Mouse (Mus musculus) liver, embryonic 14.5 days (tissue): Measurements from ENCODE around the gene Sbno1. TPM values are rescaled to one million over a fixed set of nuclear protein-coding genes. Genes with fewer than 3 reads are reported as not detected.
"Not testable (repeated sequence)": the region's sequence is repeated elsewhere in the genome, so short reads cannot be mapped to it uniquely, and the experiment has no call there.

Experiments used
- ATAC-seq: fragments of 200-750 bp; cut with Nextera tagmentation; 2 replicates; pipeline ENCODE4 v1.8.0; 2017; ENCODE audit warnings: moderate number of reproducible peaks, mild to moderate bottlenecking, moderate library complexity; ENCODE audit not compliant: insufficient read depth
- DNase-seq, 3 experiments: peaks; one replicate each; pipeline ENCODE4 v3.0.0-alpha.2; 2012 to 2013; ENCODE audit warnings: low read depth in 3 of 3, low spot score in 3 of 3
- H3K27ac ChIP-seq: fragments of 300-500 bp; sonication (generic); 2 replicates; pipeline ENCODE4 v1.5.1; 2014; ENCODE audit warnings: moderate library complexity, mild to moderate bottlenecking, control low read depth, inconsistent platforms
- H3K27me3 ChIP-seq: fragments of 300-500 bp; sonication (generic); 2 replicates; pipeline ENCODE4 v1.6.1; 2014; ENCODE audit warnings: mild to moderate bottlenecking, low read length, moderate library complexity; ENCODE audit not compliant: control insufficient read depth, insufficient read depth
- H3K36me3 ChIP-seq: fragments of 300-500 bp; sonication (generic); replicated peaks from 2 replicates; pipeline ENCODE4 v1.6.1; 2014; ENCODE audit warnings: low read depth; ENCODE audit not compliant: control insufficient read depth, insufficient read depth
- H3K4me1 ChIP-seq, 2 experiments: fragments of 200-500 bp in 1 of 2; fragments of 300-500 bp in 1 of 2; sonication (generic) in 1 of 2; replicated peaks; 2 replicates each; pipeline ENCODE4 v1.6.1; 2012 to 2014; ENCODE audit warnings: antibody characterized with exemption in 1 of 2, inconsistent platforms in 1 of 2, low read length in 1 of 2; ENCODE audit not compliant: control insufficient read depth in 2 of 2, insufficient read depth in 2 of 2
- H3K4me2 ChIP-seq: fragments of 300-500 bp; sonication (generic); 2 replicates; pipeline ENCODE4 v1.6.1; 2014; ENCODE audit warnings: low read depth, mild to moderate bottlenecking, control low read depth, moderate library complexity
- H3K4me3 ChIP-seq, 2 experiments: fragments of 200-500 bp in 1 of 2; fragments of 300-500 bp in 1 of 2; sonication (generic) in 1 of 2; 2 replicates each; pipeline ENCODE4 v1.5.1; 2012 to 2014; ENCODE audit warnings: low read depth in 2 of 2, low read length in 2 of 2, mild to moderate bottlenecking in 2 of 2, control low read depth in 1 of 2, inconsistent platforms in 1 of 2, moderate library complexity in 1 of 2; ENCODE audit not compliant: insufficient read depth in 1 of 2
- H3K9ac ChIP-seq: fragments of 300-500 bp; sonication (generic); replicated peaks from 2 replicates; pipeline ENCODE4 v1.6.1; 2014; ENCODE audit warnings: mild to moderate bottlenecking, control low read depth, moderate library complexity
- H3K9me3 ChIP-seq: fragments of 300-500 bp; sonication (generic); 2 replicates; pipeline ENCODE4 v1.6.1; 2016; ENCODE audit warnings: low read length, mixed read lengths; ENCODE audit not compliant: control insufficient read depth
- CTCF ChIP-seq: IDR thresholded peaks from 2 replicates; pipeline ENCODE4 v1.5.1; 2016; ENCODE audit warnings: antibody characterized with exemption, low read depth, control low read depth
- EP300 ChIP-seq: IDR thresholded peaks from 2 replicates; pipeline ENCODE4 v1.6.1; 2016; ENCODE audit warnings: antibody characterized with exemption, low read depth
- WGBS: fragments of 180-500 bp; shearing (Covaris S2); extraction: QIAGEN DNeasy Blood & Tissue Kit; methylation state at CpG from one replicate; pipeline ENCODE4 v1.1.7; 2014; ENCODE audit not compliant: insufficient replicate concordance; 5-methylcytosine and 5-hydroxymethylcytosine counted together
- polyA plus RNA-seq, 2 experiments: library from polyadenylated mRNA; depleted of rRNA in 1 of 2; stranded (reverse) in 1 of 2; unstranded in 1 of 2; fragments of >200 nt; fragmentation: Nextera tagmentation in 1 of 2; extraction: Ambion mirVana in 1 of 2; gene quantifications; 2 replicates each; pipeline versions ENCODE4 v1.2.1 to v1.2.3; 2012 to 2014

Gene Sbno1
- polyA plus RNA-seq, 2 experiments = 12.6 to 35.1 TPM

- WGBS = 86% methylated on average over 7 of the region's 7 CpGs
- Histone ChIP-seq H3K4me3 (no peak overlapping the region), H3K9me3 (no peaks in the 10 kb centered on the region), H3K27me3 (no peaks in the 10 kb centered on the region), H3K27ac (no peak overlapping the region), H3K4me1 (no peaks in the 10 kb centered on the region), H3K9ac (no peak overlapping the region), H3K36me3 (peaks cover 51% of the 10 kb centered on the region), H3K4me2 (no peak overlapping the region)
- DNase-seq (no peak), ATAC-seq (no peak)
- TF ChIP-seq EP300 (no peak), CTCF (no peak)
Measured at GRCm38 (mm10) chr5:124374298-124374697, 51.5 kb downstream of the Sbno1 start.

GRCm38 (mm10) chr5:124366721-124367120, 59.1 kb downstream of the Sbno1 start:
- H3K9me3 ChIP-seq = no peaks in the 10 kb centered on the region
- no peaks in the 10 kb centered on the region for H3K4me1 ChIP-seq
- WGBS = 52% methylated on average over 3 of the region's 3 CpGs
- no peak overlapping the region for H3K4me2 ChIP-seq
- H3K9ac ChIP-seq = no peak overlapping the region
- no peaks in the 10 kb centered on the region for H3K27me3 ChIP-seq
- H3K4me3 ChIP-seq = no peak overlapping the region
- H3K36me3 ChIP-seq = peaks cover 8% of the 10 kb centered on the region; the same call in 1 of the 2 replicates
- no peak overlapping the region for H3K27ac ChIP-seq
- no peak for ATAC-seq
- no peak for DNase-seq
- TF ChIP-seq CTCF = no peak
- TF ChIP-seq EP300 = no peak

GRCm38 (mm10) chr5:124365754-124366153, 60.0 kb downstream of the Sbno1 start:
- H3K4me1 ChIP-seq = no peaks in the 10 kb centered on the region
- no peaks in the 10 kb centered on the region for H3K27me3 ChIP-seq
- no peak for TF ChIP-seq EP300
- TF ChIP-seq CTCF = no peak
- no peak overlapping the region for H3K9ac ChIP-seq
- H3K9me3 ChIP-seq = no peaks in the 10 kb centered on the region
- no peak for DNase-seq
- no peak for ATAC-seq
- no peak overlapping the region for H3K4me3 ChIP-seq
- H3K36me3 ChIP-seq = peaks cover 5% of the 10 kb centered on the region; the same call in 1 of the 2 replicates
- H3K27ac ChIP-seq = no peak overlapping the region
- WGBS = 70% methylated on average over 2 of the region's 2 CpGs
- no peak overlapping the region for H3K4me2 ChIP-seq

- no peak overlapping the region for H3K27ac ChIP-seq
- no peak overlapping the region for H3K9ac ChIP-seq
- DNase-seq (no peak), ATAC-seq (no peak)
- no peaks in the 10 kb centered on the region for H3K9me3 ChIP-seq
- 78% methylated on average over 6 of the region's 6 CpGs for WGBS
- TF ChIP-seq EP300 (no peak), CTCF (no peak)
- H3K27me3 ChIP-seq = no peaks in the 10 kb centered on the region
- H3K4me2 ChIP-seq = no peak overlapping the region
- no peaks in the 10 kb centered on the region; the same call in 1 of the 2 replicates for H3K36me3 ChIP-seq
- H3K4me3 ChIP-seq = no peak overlapping the region
- H3K4me1 ChIP-seq = no peaks in the 10 kb centered on the region
Measured at GRCm38 (mm10) chr5:124364173-124364918, 61.5 kb downstream of the Sbno1 start.

GRCm38 (mm10) chr5:124362982-124363381, 62.8 kb downstream of the Sbno1 start, which contains the start of gene Cdk2ap1:
Cdk2ap1 (minus strand) TSS chr5:124363082.
- H3K27me3 ChIP-seq, H3K27ac ChIP-seq, H3K9ac ChIP-seq, H3K9me3 ChIP-seq, H3K4me1 ChIP-seq, DNase-seq, ATAC-seq, H3K4me3 ChIP-seq, H3K4me2 ChIP-seq, H3K36me3 ChIP-seq: not testable (repeated sequence)
- 75% methylated on average over 5 of the region's 5 CpGs for WGBS
